Mouse (Mus musculus) stomach, embryonic 15.5 days (tissue): ENCODE results near the gene Sct. TPM values are rescaled to one million over a fixed set of nuclear protein-coding genes. Genes with fewer than 3 reads are reported as not detected.
"Not testable (repeated sequence)": the region's sequence is repeated elsewhere in the genome, so short reads cannot be mapped to it uniquely, and the experiment has no call there.

ENCODE experiments used
- ATAC-seq: fragments of 200-750 bp; cut with Nextera tagmentation; 2 replicates; pipeline ENCODE4 v1.8.0; 2017; ENCODE audit warnings: low read depth, moderate number of reproducible peaks, moderate TSS enrichment; ENCODE audit not compliant: insufficient read depth, low FRiP score
- H3K27ac ChIP-seq: fragments of 300-500 bp; sonication (generic); 2 replicates; pipeline ENCODE4 v1.5.1; 2015; ENCODE audit warnings: mild to moderate bottlenecking, inconsistent platforms
- H3K27me3 ChIP-seq: fragments of 300-500 bp; sonication (generic); replicated peaks from 2 replicates; pipeline ENCODE4 v1.6.1; 2015; ENCODE audit warnings: inconsistent platforms
- H3K36me3 ChIP-seq: fragments of 300-500 bp; sonication (generic); 2 replicates; pipeline ENCODE4 v1.6.1; 2015; ENCODE audit warnings: inconsistent platforms
- H3K4me1 ChIP-seq: fragments of 300-500 bp; sonication (generic); 2 replicates; pipeline ENCODE4 v1.6.1; 2015; ENCODE audit warnings: inconsistent platforms
- H3K4me2 ChIP-seq: fragments of 300-500 bp; sonication (generic); 2 replicates; pipeline ENCODE4 v1.6.1; 2015; ENCODE audit warnings: mild to moderate bottlenecking, inconsistent platforms
- H3K4me3 ChIP-seq: fragments of 300-500 bp; sonication (generic); replicated peaks from 2 replicates; pipeline ENCODE4 v1.5.1; 2015; ENCODE audit warnings: inconsistent platforms
- H3K9ac ChIP-seq: fragments of 300-500 bp; sonication (generic); 2 replicates; pipeline ENCODE4 v1.6.1; 2015; ENCODE audit warnings: inconsistent platforms
- H3K9me3 ChIP-seq: fragments of 300-500 bp; sonication (generic); 2 replicates; pipeline ENCODE4 v1.6.1; 2016; ENCODE audit warnings: inconsistent platforms
- WGBS: fragments of 180-500 bp; shearing (Covaris S2); methylation state at CpG from one replicate; pipeline ENCODE4 v1.1.7; 2015; 5-methylcytosine and 5-hydroxymethylcytosine counted together
- polyA plus RNA-seq: library from polyadenylated mRNA; unstranded; fragments of >200 nt; fragmentation: Nextera tagmentation; extraction: Ambion mirVana; gene quantifications from 2 replicates; pipeline ENCODE4 v1.2.1, GENCODE M21; 2015

Sct gene
- polyA plus RNA-seq, 1 experiment from 2014 or later: 48.8 TPM

DNA sequence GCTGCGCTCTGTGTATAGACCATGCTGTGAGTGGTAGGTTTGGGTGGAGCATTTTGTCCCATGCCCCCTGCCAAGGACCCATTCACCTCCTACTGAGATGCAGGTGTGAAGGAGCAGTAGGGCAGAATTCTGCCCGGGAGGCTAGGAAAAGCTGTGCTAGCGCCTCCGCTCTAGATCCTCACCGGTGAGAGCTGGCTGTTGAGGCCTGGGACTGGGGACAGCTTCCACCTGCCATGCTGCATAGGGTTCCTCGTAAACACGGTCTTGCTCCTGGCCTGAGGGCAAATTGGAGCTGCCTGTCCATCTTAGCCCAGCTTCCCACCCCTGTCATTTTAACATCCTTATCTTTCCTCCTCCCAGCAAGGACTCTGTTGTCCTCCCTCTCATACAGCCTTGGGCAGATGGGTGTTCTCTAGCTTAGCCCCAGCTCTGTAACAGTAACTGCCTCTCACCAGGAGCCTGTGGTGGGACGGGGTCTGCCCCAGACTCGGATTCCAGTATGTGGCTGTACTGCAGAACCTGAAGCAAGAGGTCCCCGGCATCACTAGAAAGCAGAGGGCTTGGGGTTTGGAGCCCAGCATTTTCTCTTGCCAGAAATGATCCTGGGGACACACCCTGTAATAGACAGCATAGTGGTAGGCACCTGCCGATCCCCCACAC lies 14.8 kb downstream of the Sct start:
- ATAC-seq: no peak
- 73% methylated on average over 11 of the region's 11 CpGs for WGBS
- Histone ChIP-seq H3K27me3 (no peaks in the 10 kb centered on the region), H3K27ac (no peak overlapping the region), H3K4me1 (peaks cover 9% of the 10 kb centered on the region), H3K4me3 (no peak overlapping the region), H3K4me2 (no peak overlapping the region), H3K9me3 (no peaks in the 10 kb centered on the region), H3K9ac (no peak overlapping the region), H3K36me3 (peaks cover 52% of the 10 kb centered on the region)

- Histone ChIP-seq H3K36me3 (peaks cover 58% of the 10 kb centered on the region), H3K9ac (no peak overlapping the region), H3K4me1 (peaks cover 9% of the 10 kb centered on the region), H3K27me3 (no peaks in the 10 kb centered on the region), H3K4me2 (no peak overlapping the region), H3K4me3 (no peak overlapping the region), H3K27ac (no peak overlapping the region), H3K9me3 (no peaks in the 10 kb centered on the region)
- 86% methylated on average over 13 of the region's 13 CpGs for WGBS
- ATAC-seq: no peak
Observed at GRCm38 (mm10) chr7:141263640-141264039, 15.3 kb downstream of the Sct start.

- Histone ChIP-seq H3K9me3 (no peaks in the 10 kb centered on the region), H3K4me2 (no peak overlapping the region), H3K9ac (no peak overlapping the region), H3K27ac (no peak overlapping the region), H3K27me3 (no peaks in the 10 kb centered on the region), H3K36me3 (peaks cover 78% of the 10 kb centered on the region), H3K4me1 (peaks cover 8% of the 10 kb centered on the region), H3K4me3 (no peak overlapping the region)
- no peak for ATAC-seq
- WGBS: 88% methylated on average over 3 of the region's 3 CpGs
Observed at GRCm38 (mm10) chr7:141261480-141261879, 17.5 kb downstream of the Sct start.

DNA sequence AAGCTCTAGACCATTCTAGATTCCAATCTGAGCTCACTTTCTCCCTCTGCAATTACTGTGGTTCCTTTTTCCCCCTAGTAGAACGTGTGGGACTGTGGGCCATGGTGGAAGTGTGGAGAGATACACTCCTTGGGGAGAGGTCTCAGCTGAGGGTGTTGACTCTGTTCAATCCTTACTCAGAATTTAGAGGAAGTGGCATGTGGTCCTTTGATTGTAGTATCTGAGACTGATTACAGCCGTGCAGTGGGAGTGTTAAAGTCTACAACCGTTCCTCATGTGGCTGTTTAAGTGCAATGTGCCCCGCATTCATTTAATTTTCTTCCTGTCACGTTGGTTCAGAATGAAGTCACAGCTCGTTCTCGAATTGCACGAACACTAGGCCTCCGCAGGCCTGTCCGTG lies 22.8 kb downstream of the Sct start:
- no peak overlapping the region for H3K27ac ChIP-seq
- 88% methylated on average over 10 of the region's 10 CpGs for WGBS
- H3K27me3 ChIP-seq: no peaks in the 10 kb centered on the region
- H3K4me3 ChIP-seq: no peak overlapping the region
- H3K36me3 ChIP-seq: peaks cover 81% of the 10 kb centered on the region
- H3K9ac ChIP-seq: no peak overlapping the region
- no peaks in the 10 kb centered on the region for H3K4me1 ChIP-seq
- H3K9me3 ChIP-seq: no peaks in the 10 kb centered on the region
- no peak overlapping the region for H3K4me2 ChIP-seq
- no peak for ATAC-seq

GRCm38 (mm10) chr7:141250486-141250885 lies 28.4 kb downstream of the Sct start:
- H3K4me1 ChIP-seq, H3K9me3 ChIP-seq, H3K27me3 ChIP-seq, H3K4me3 ChIP-seq, H3K9ac ChIP-seq, H3K4me2 ChIP-seq, H3K27ac ChIP-seq, ATAC-seq: not testable (repeated sequence)
- H3K36me3 ChIP-seq: peaks cover 72% of the 10 kb centered on the region
- WGBS: 84% methylated on average over 4 of the region's 4 CpGs

DNA sequence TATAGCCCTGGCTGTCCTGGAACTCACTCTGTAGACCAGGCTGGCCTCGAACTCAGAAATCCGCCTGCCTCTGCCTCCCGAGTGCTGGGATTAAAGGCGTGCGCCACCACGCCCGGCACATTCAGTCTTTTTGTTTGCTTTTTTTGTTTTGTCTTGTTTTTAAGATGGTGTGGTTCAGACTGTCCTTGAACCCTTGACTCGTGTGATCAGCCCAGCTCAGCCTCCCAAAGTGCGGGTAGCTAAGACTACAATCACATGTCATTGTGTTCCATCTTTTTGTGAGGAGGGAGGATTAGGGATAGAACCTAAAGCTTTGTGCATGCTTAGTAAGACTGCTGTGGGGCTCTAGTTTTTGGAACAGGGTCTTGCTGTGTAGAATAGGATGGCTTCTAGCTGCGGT lies 47.4 kb downstream of the Sct start:
- Histone ChIP-seq H3K4me1 (peaks cover 22% of the 10 kb centered on the region), H3K27ac (no peak overlapping the region), H3K9ac (no peak overlapping the region), H3K27me3 (no peaks in the 10 kb centered on the region), H3K9me3 (no peaks in the 10 kb centered on the region), H3K4me3 (no peak overlapping the region), H3K36me3 (peaks cover 47% of the 10 kb centered on the region), H3K4me2 (no peak overlapping the region)
- ATAC-seq: no peak
- 88% methylated on average over 10 of the region's 10 CpGs for WGBS

- ATAC-seq: no peak
- H3K4me2 ChIP-seq: no peak overlapping the region
- no peak overlapping the region for H3K4me3 ChIP-seq
- WGBS: 95% methylated on average over 3 of the region's 3 CpGs
- peaks cover 44% of the 10 kb centered on the region for H3K36me3 ChIP-seq
- peaks cover 22% of the 10 kb centered on the region for H3K4me1 ChIP-seq
- H3K27me3 ChIP-seq: no peaks in the 10 kb centered on the region
- H3K9me3 ChIP-seq: no peaks in the 10 kb centered on the region
- H3K9ac ChIP-seq: no peak overlapping the region
- H3K27ac ChIP-seq: no peak overlapping the region
Observed at GRCm38 (mm10) chr7:141231111-141231510, 47.8 kb downstream of the Sct start.

- Histone ChIP-seq H3K9ac (no peak overlapping the region), H3K4me1 (peaks cover 22% of the 10 kb centered on the region), H3K27ac (no peak overlapping the region), H3K36me3 (peaks cover 40% of the 10 kb centered on the region), H3K9me3 (no peaks in the 10 kb centered on the region), H3K27me3 (no peaks in the 10 kb centered on the region), H3K4me2 (peak overlapping the region; percentile 75; the same call in 1 of the 2 replicates), H3K4me3 (0 out of 2 replicates have a peak overlapping the region, but pooled peaks have one; percentile 3)
- WGBS: 88% methylated on average over 4 of the region's 4 CpGs
- no peak for ATAC-seq
Observed at GRCm38 (mm10) chr7:141230570-141230969, 48.4 kb downstream of the Sct start.

DNA sequence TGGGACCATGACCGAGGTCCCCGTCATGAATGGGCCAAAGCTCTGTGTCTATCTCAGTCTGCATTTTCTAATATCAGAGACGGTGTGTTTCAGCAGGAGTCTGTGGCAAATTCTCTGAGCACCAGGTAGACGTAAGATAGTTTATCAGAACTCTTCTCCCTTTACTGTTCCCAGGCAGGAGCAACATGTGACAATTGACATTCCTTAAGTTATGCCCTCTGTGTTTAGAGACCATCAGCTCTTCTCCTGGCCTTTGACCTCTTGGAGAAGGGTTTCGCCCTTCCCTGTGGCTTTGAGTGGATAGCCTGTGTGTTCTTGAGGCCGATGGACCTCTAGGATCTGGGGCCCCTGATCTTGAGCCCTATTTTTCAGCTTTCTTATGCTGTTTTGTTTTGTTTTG lies 49.2 kb downstream of the Sct start:
- Histone ChIP-seq H3K9me3 (no peaks in the 10 kb centered on the region), H3K36me3 (peaks cover 32% of the 10 kb centered on the region), H3K27me3 (no peaks in the 10 kb centered on the region), H3K4me1 (peaks cover 22% of the 10 kb centered on the region), H3K9ac (peak overlapping the region; percentile 96; the same call in 1 of the 2 replicates), H3K27ac (no peak overlapping the region), H3K4me3 (peak overlapping the region; percentile 98), H3K4me2 (peak overlapping the region; percentile 75)
- WGBS: 44% methylated on average over 6 of the region's 6 CpGs
- ATAC-seq: no peak

Other genes starting within 250 kb of the Sct start
- 7.0 and 9.2 TPM in 2 replicates for gene B4galnt4, start 218.0 kb downstream of the Sct start, polyA plus RNA-seq
- gene Pkp3, start 200.9 kb downstream of the Sct start, polyA plus RNA-seq: 38.4 and 47.2 TPM in 2 replicates
- gene Sigirr, start 178.6 kb downstream of the Sct start, polyA plus RNA-seq: 13.1 and 15.1 TPM in 2 replicates
- 16.2 and 20.5 TPM in 2 replicates for gene Ano9, start 161.3 kb downstream of the Sct start, polyA plus RNA-seq
- 58.6 and 60.7 TPM in 2 replicates for gene Ptdss2, start 156.8 kb downstream of the Sct start, polyA plus RNA-seq
- 206 and 215 TPM in 2 replicates for gene Rnh1, start 106.3 kb downstream of the Sct start, polyA plus RNA-seq
- 113 and 123 TPM in 2 replicates for gene Hras, start 85.1 kb downstream of the Sct start, polyA plus RNA-seq
- 5.4 and 7.2 TPM in 2 replicates for gene Lrrc56, start 85.0 kb downstream of the Sct start, polyA plus RNA-seq
- gene Lmntd2, start 65.1 kb downstream of the Sct start, polyA plus RNA-seq: 2.8 and 2.9 TPM in 2 replicates
- 67.7 and 73.3 TPM in 2 replicates for gene Rassf7, start 63.3 kb downstream of the Sct start, polyA plus RNA-seq
- gene Phrf1, start 50.3 kb downstream of the Sct start, polyA plus RNA-seq: 58.8 and 63.4 TPM in 2 replicates
- gene Irf7, start 12.7 kb downstream of the Sct start, polyA plus RNA-seq: 4.6 and 5.7 TPM in 2 replicates
- gene Cdhr5, start 2.3 kb downstream of the Sct start, polyA plus RNA-seq: 14.5 and 18.4 TPM in 2 replicates
- 0.19 and 0.28 TPM in 2 replicates for gene Drd4, start 12.9 kb upstream of the Sct start, polyA plus RNA-seq
- 66.9 and 70.8 TPM in 2 replicates for gene Deaf1, start 48.6 kb upstream of the Sct start, polyA plus RNA-seq
- gene Tmem80, start 48.6 kb upstream of the Sct start, polyA plus RNA-seq: 39.3 and 40.6 TPM in 2 replicates
- gene Eps8l2, start 59.7 kb upstream of the Sct start, polyA plus RNA-seq: 59.6 and 59.7 TPM in 2 replicates
- gene Taldo1, start 113.1 kb upstream of the Sct start, polyA plus RNA-seq: 347 and 384 TPM in 2 replicates
- 51.1 and 53.0 TPM in 2 replicates for gene Gatd1, start 135.0 kb upstream of the Sct start, polyA plus RNA-seq
- 2.5 TPM in 2 replicates for gene Cend1, start 150.4 kb upstream of the Sct start, polyA plus RNA-seq
- gene Slc25a22, start 158.8 kb upstream of the Sct start, polyA plus RNA-seq: 26.9 and 27.2 TPM in 2 replicates
- 8.5 and 8.6 TPM in 2 replicates for gene Pidd1, start 164.9 kb upstream of the Sct start, polyA plus RNA-seq
- 1,278 and 1,319 TPM in 2 replicates for gene Rplp2, start 168.2 kb upstream of the Sct start, polyA plus RNA-seq
- gene Pnpla2, start 176.1 kb upstream of the Sct start, polyA plus RNA-seq: 33.5 and 34.6 TPM in 2 replicates
- gene Cracr2b, start 182.0 kb upstream of the Sct start, polyA plus RNA-seq: 27.5 and 32.8 TPM in 2 replicates
- gene Cd151, start 188.3 kb upstream of the Sct start, polyA plus RNA-seq: 25.6 and 26.6 TPM in 2 replicates
- gene Polr2l, start 196.0 kb upstream of the Sct start, polyA plus RNA-seq: 67.3 and 71.6 TPM in 2 replicates
- gene Tspan4, start 196.1 kb upstream of the Sct start, polyA plus RNA-seq: 69.8 and 72.8 TPM in 2 replicates